Comparison of ENCODE assay signal across 10 mouse cellular contexts in genomic region chr7:127019306-127019960, GRCm38 (mm10). TPM values are rescaled to one million over a fixed set of nuclear protein-coding genes. Genes with fewer than 3 reads are reported as not detected.
DNase-seq lines count a peak whose midpoint lies in the region; ATAC-seq and TF ChIP-seq lines count a peak whose summit lies in the region.
"Had no signal": no experiment of that assay in that cellular context is flagged by ENCODE, and none has a peak within 500 bp of the region (broad histone marks: within the 10 kb centered on the region; RNA-seq: fewer than 3 reads in every experiment).

No protein-coding gene starts in this region.

- 74% methylated on average over 14 of the region's 14 CpGs for WGBS in liver, embryonic 12.5 days (ENCODE audit: insufficient replicate concordance)
- 82% methylated on average over 14 of the region's 14 CpGs for WGBS in forebrain, embryonic 13.5 days
- 80% methylated on average over 14 of the region's 14 CpGs for WGBS in intestine, postnatal 0 days
- 70% methylated on average over 14 of the region's 14 CpGs for WGBS in stomach, embryonic 15.5 days

- peaks cover 40% of the 10 kb centered on the region for H3K36me3 ChIP-seq in liver, embryonic 12.5 days
- peaks cover 42% of the 10 kb centered on the region for H3K36me3 ChIP-seq in forebrain, embryonic 13.5 days (ENCODE audit: poor library complexity, severe bottlenecking)
- H3K36me3 ChIP-seq in intestine, postnatal 0 days (ENCODE audit: control insufficient read depth, insufficient read depth): peaks cover 24% of the 10 kb centered on the region
- H3K36me3 ChIP-seq in stomach, embryonic 15.5 days: peaks cover 21% of the 10 kb centered on the region

- TF ChIP-seq CTCF in intestine, postnatal 0 days (IDR thresholded peaks at IDR 0.05; ENCODE audit: low read depth): no peak

- no peak overlapping the region for H3K9ac ChIP-seq in liver, embryonic 12.5 days
- peak overlapping the region; percentile 100 for H3K9ac ChIP-seq in forebrain, embryonic 13.5 days
- H3K9ac ChIP-seq in intestine, postnatal 0 days (ENCODE audit: low read depth, low read length): no peak overlapping the region
- H3K9ac ChIP-seq in stomach, embryonic 15.5 days: no peak overlapping the region; the same call in 1 of the 2 replicates
- H3K9ac ChIP-seq: liver, embryonic 15.5 days had no signal

- H3K4me1 ChIP-seq in liver, embryonic 12.5 days: peaks cover 84% of the 10 kb centered on the region
- H3K4me1 ChIP-seq in forebrain, embryonic 13.5 days: peaks cover 91% of the 10 kb centered on the region
- peaks cover 11% of the 10 kb centered on the region; the same call in 1 of the 2 replicates for H3K4me1 ChIP-seq in intestine, postnatal 0 days (replicated peaks; ENCODE audit: control insufficient read depth, insufficient read depth, low read length)
- H3K4me1 ChIP-seq in stomach, embryonic 15.5 days: peaks cover 75% of the 10 kb centered on the region

- intact Hi-C loops in left cerebral cortex, postnatal 36 days (cut with DNase I): loop anchor here (5.0 kb wide), 1 partner anchor 132 kb away; no protein-coding TSS in a partner anchor

- no peaks in the 10 kb centered on the region for H3K27me3 ChIP-seq in liver, embryonic 12.5 days (replicated peaks)
- no peaks in the 10 kb centered on the region for H3K27me3 ChIP-seq in forebrain, embryonic 13.5 days
- H3K27me3 ChIP-seq in intestine, postnatal 0 days (replicated peaks; ENCODE audit: control insufficient read depth, insufficient read depth, low read length): no peaks in the 10 kb centered on the region
- H3K27me3 ChIP-seq in stomach, embryonic 15.5 days (replicated peaks): no peaks in the 10 kb centered on the region
- H3K27me3 ChIP-seq: liver, embryonic 15.5 days; Patski had no signal

- DNase-seq in liver: no peak
- no peak for DNase-seq in left cerebral cortex, postnatal 36 days (ENCODE audit: low spot score in 2 of 2)

- H3K27ac ChIP-seq in liver, embryonic 12.5 days: 0 out of 2 replicates have a peak overlapping the region, but pooled peaks have one; percentile 50
- no peak overlapping the region for H3K27ac ChIP-seq in forebrain, embryonic 13.5 days
- H3K27ac ChIP-seq in intestine, postnatal 0 days (ENCODE audit: low read depth, low read length): no peak overlapping the region
- peak overlapping the region; percentile 86; the same call in 1 of the 2 replicates for H3K27ac ChIP-seq in stomach, embryonic 15.5 days
- H3K27ac ChIP-seq: liver, embryonic 15.5 days had no signal

- H3K9me3 ChIP-seq in liver, embryonic 12.5 days (replicated peaks): no peaks in the 10 kb centered on the region
- H3K9me3 ChIP-seq in forebrain, embryonic 13.5 days (replicated peaks): no peaks in the 10 kb centered on the region
- no peaks in the 10 kb centered on the region for H3K9me3 ChIP-seq in intestine, postnatal 0 days (ENCODE audit: control insufficient read depth)
- no peaks in the 10 kb centered on the region for H3K9me3 ChIP-seq in stomach, embryonic 15.5 days
- H3K9me3 ChIP-seq: liver, embryonic 15.5 days had no signal

- ATAC-seq in liver, embryonic 12.5 days: no peak
- ATAC-seq in forebrain, embryonic 13.5 days: no peak
- no peak for ATAC-seq in intestine, postnatal 0 days
- no peak for ATAC-seq in stomach, embryonic 15.5 days (ENCODE audit: insufficient read depth, low FRiP score, low read depth)
- no peak for ATAC-seq in megakaryocyte-erythroid progenitor cell, adult 5-6 weeks (replicated peaks; ENCODE audit: low FRiP score, low TSS enrichment, poor library complexity, severe bottlenecking)
- ATAC-seq: Patski had no signal

- H3K4me2 ChIP-seq in liver, embryonic 12.5 days: peak overlapping the region; percentile 98
- H3K4me2 ChIP-seq in forebrain, embryonic 13.5 days: peak overlapping the region; percentile 99
- peak overlapping the region; percentile 73 for H3K4me2 ChIP-seq in intestine, postnatal 0 days (replicated peaks; ENCODE audit: low read depth)
- H3K4me2 ChIP-seq in stomach, embryonic 15.5 days: peak overlapping the region; percentile 85

- no peak overlapping the region for H3K4me3 ChIP-seq in liver, embryonic 12.5 days
- H3K4me3 ChIP-seq in forebrain, embryonic 13.5 days: peak overlapping the region; percentile 55
- no peak overlapping the region for H3K4me3 ChIP-seq in intestine, postnatal 0 days (ENCODE audit: low read depth, low read length)
- H3K4me3 ChIP-seq in stomach, embryonic 15.5 days (replicated peaks): peak overlapping the region; percentile 54

RNA-seq across cellular contexts. Expression of gene Gm42742, which starts 1.5 kb away (rescaled TPM):
- 4.1 and 8.9 TPM in 2 replicates for polyA plus RNA-seq in liver, embryonic 12.5 days (2016; fragmentation: Nextera tagmentation; extraction: Ambion mirVana)
- 41.1 and 88.0 TPM in 2 replicates for polyA plus RNA-seq in forebrain, embryonic 13.5 days (2015; fragmentation: Nextera tagmentation; extraction: Ambion mirVana)
- 15.7 and 27.1 TPM in 2 replicates for polyA plus RNA-seq in intestine, postnatal 0 days (2015; fragmentation: Nextera tagmentation; extraction: Ambion mirVana)
- polyA plus RNA-seq in stomach, embryonic 15.5 days (2015; fragmentation: Nextera tagmentation; extraction: Ambion mirVana): 25.0 and 63.8 TPM in 2 replicates
- total RNA-seq in megakaryocyte-erythroid progenitor cell, adult 5-6 weeks (2014; fragmentation: Nextera tagmentation): 0.47 and 3.3 TPM in 2 replicates
- total RNA-seq in megakaryocyte-erythroid progenitor cell, adult 5-6 weeks (2017): 22.6 TPM in 1 of 2 replicates, not detected in the other
- 10 to 100 TPM; 36.5 to 50.3 TPM for total RNA-seq in left cerebral cortex, postnatal 36 days (2021)

RNA-seq across cellular contexts. Expression of gene Prrt2, which starts 1.6 kb away (rescaled TPM):
- 0.88 and 2.1 TPM in 2 replicates for polyA plus RNA-seq in liver, embryonic 12.5 days (2016; fragmentation: Nextera tagmentation; extraction: Ambion mirVana)
- 6.8 and 8.3 TPM in 2 replicates for polyA plus RNA-seq in forebrain, embryonic 13.5 days (2015; fragmentation: Nextera tagmentation; extraction: Ambion mirVana)
- 2.5 and 2.7 TPM in 2 replicates for polyA plus RNA-seq in intestine, postnatal 0 days (2015; fragmentation: Nextera tagmentation; extraction: Ambion mirVana)
- 5.9 and 8.1 TPM in 2 replicates for polyA plus RNA-seq in stomach, embryonic 15.5 days (2015; fragmentation: Nextera tagmentation; extraction: Ambion mirVana)
- 0.74 and 2.0 TPM in 2 replicates for total RNA-seq in megakaryocyte-erythroid progenitor cell, adult 5-6 weeks (2014; fragmentation: Nextera tagmentation)
- total RNA-seq in megakaryocyte-erythroid progenitor cell, adult 5-6 weeks (2017): 0.80 and 2.3 TPM in 2 replicates
- total RNA-seq in left cerebral cortex, postnatal 36 days (2021): 100 to 1,000 TPM; 213 to 222 TPM

RNA-seq across cellular contexts. Expression of gene Pagr1a, which starts 2.3 kb away (rescaled TPM):
- 60.5 and 65.1 TPM in 2 replicates for polyA plus RNA-seq in liver, embryonic 12.5 days (2016; fragmentation: Nextera tagmentation; extraction: Ambion mirVana)
- 41.7 and 74.5 TPM in 2 replicates for polyA plus RNA-seq in forebrain, embryonic 13.5 days (2015; fragmentation: Nextera tagmentation; extraction: Ambion mirVana)
- polyA plus RNA-seq in intestine, postnatal 0 days (2015; fragmentation: Nextera tagmentation; extraction: Ambion mirVana): 26.4 and 37.5 TPM in 2 replicates
- 33.1 and 62.5 TPM in 2 replicates for polyA plus RNA-seq in stomach, embryonic 15.5 days (2015; fragmentation: Nextera tagmentation; extraction: Ambion mirVana)
- total RNA-seq in megakaryocyte-erythroid progenitor cell, adult 5-6 weeks (2014; fragmentation: Nextera tagmentation): 62.5 and 66.9 TPM in 2 replicates
- total RNA-seq in megakaryocyte-erythroid progenitor cell, adult 5-6 weeks (2017): 24.5 TPM in 1 of 2 replicates, not detected in the other
- 10 to 100 TPM; 25.4 to 28.8 TPM for total RNA-seq in left cerebral cortex, postnatal 36 days (2021)

RNA-seq across cellular contexts. Expression of gene Pagr1b, which starts 3.1 kb away (rescaled TPM):
- polyA plus RNA-seq in liver, embryonic 12.5 days (2016; fragmentation: Nextera tagmentation; extraction: Ambion mirVana): 0.57 TPM in 1 of 2 replicates, not detected in the other
- polyA plus RNA-seq in forebrain, embryonic 13.5 days (2015; fragmentation: Nextera tagmentation; extraction: Ambion mirVana): 0.65 and 1.0 TPM in 2 replicates
- polyA plus RNA-seq in intestine, postnatal 0 days (2015; fragmentation: Nextera tagmentation; extraction: Ambion mirVana): 0.68 TPM in 1 of 2 replicates, not detected in the other
- 1.0 TPM in 1 of 2 replicates, not detected in the other for polyA plus RNA-seq in stomach, embryonic 15.5 days (2015; fragmentation: Nextera tagmentation; extraction: Ambion mirVana)
- total RNA-seq in megakaryocyte-erythroid progenitor cell, adult 5-6 weeks (2014; fragmentation: Nextera tagmentation): 0.66 TPM in 1 of 2 replicates, not detected in the other
- total RNA-seq in megakaryocyte-erythroid progenitor cell, adult 5-6 weeks (2017): 4.5 and 8.7 TPM in 2 replicates
- under 1 TPM in 1 of 2 experiments, not detected in 1; 0.99 TPM for total RNA-seq in left cerebral cortex, postnatal 36 days (2021)
- polyA plus RNA-seq: heart, embryonic 14.5 days; liver, embryonic 15.5 days had no signal

RNA-seq across cellular contexts. Expression of gene Mvp, which starts 5.0 kb away (rescaled TPM):
- 8.3 and 8.9 TPM in 2 replicates for polyA plus RNA-seq in liver, embryonic 12.5 days (2016; fragmentation: Nextera tagmentation; extraction: Ambion mirVana)
- polyA plus RNA-seq in forebrain, embryonic 13.5 days (2015; fragmentation: Nextera tagmentation; extraction: Ambion mirVana): 2.5 and 3.2 TPM in 2 replicates
- 79.8 and 81.0 TPM in 2 replicates for polyA plus RNA-seq in intestine, postnatal 0 days (2015; fragmentation: Nextera tagmentation; extraction: Ambion mirVana)
- polyA plus RNA-seq in stomach, embryonic 15.5 days (2015; fragmentation: Nextera tagmentation; extraction: Ambion mirVana): 27.2 and 29.1 TPM in 2 replicates
- total RNA-seq in megakaryocyte-erythroid progenitor cell, adult 5-6 weeks (2014; fragmentation: Nextera tagmentation): 5.6 and 7.9 TPM in 2 replicates
- total RNA-seq in megakaryocyte-erythroid progenitor cell, adult 5-6 weeks (2017): 13.5 and 19.7 TPM in 2 replicates
- 1 to 10 TPM; 6.8 to 8.6 TPM for total RNA-seq in left cerebral cortex, postnatal 36 days (2021)

Comparison
In these comparisons a context has a peak if more than half of its experiments do, and no peak if none do; other contexts are left out.
1. H3K27ac ChIP-seq: peak in liver, embryonic 12.5 days (single experiment) and stomach, embryonic 15.5 days (single experiment); none in forebrain, embryonic 13.5 days (single experiment) and intestine, postnatal 0 days (single experiment).
2. H3K4me3 ChIP-seq: peak in forebrain, embryonic 13.5 days (single experiment) and stomach, embryonic 15.5 days (single experiment); none in liver, embryonic 12.5 days (single experiment) and intestine, postnatal 0 days (single experiment).
3. Peak in every context shown above with its lines, with median percentiles within 50 percentile points of each other: H3K4me2 ChIP-seq.